Mouse (Mus musculus) embryonic facial prominence, embryonic 11.5 days (tissue): ENCODE measurements around the gene Obp2b. TPM values are rescaled to one million over a fixed set of nuclear protein-coding genes. Genes with fewer than 3 reads are reported as not detected.

Experiments used
- ATAC-seq: fragments of 200-750 bp; cut with Nextera tagmentation; replicated peaks from 2 replicates; pipeline ENCODE4 v1.8.0; 2017; ENCODE audit warnings: low read depth; ENCODE audit not compliant: insufficient number of reproducible peaks, low FRiP score, low TSS enrichment
- DNase-seq: peaks from one replicate; pipeline ENCODE4 v3.0.0-alpha.2; 2015; ENCODE audit warnings: low spot score
- H3K27ac ChIP-seq: fragments of 300-500 bp; sonication (generic); replicated peaks from 2 replicates; pipeline ENCODE4 v1.5.1; 2014; ENCODE audit warnings: mild to moderate bottlenecking, low read depth, low read length, control low read depth
- H3K27me3 ChIP-seq: fragments of 300-500 bp; sonication (generic); 2 replicates; pipeline ENCODE4 v1.6.1; 2014; ENCODE audit warnings: mild to moderate bottlenecking, low read length, moderate library complexity, mixed read lengths; ENCODE audit not compliant: control insufficient read depth, insufficient read depth
- H3K36me3 ChIP-seq: fragments of 300-500 bp; sonication (generic); replicated peaks from 2 replicates; pipeline ENCODE4 v1.6.1; 2014; ENCODE audit warnings: low read depth, mild to moderate bottlenecking, low read length, moderate library complexity, mixed read lengths; ENCODE audit not compliant: control insufficient read depth, insufficient read depth
- H3K4me1 ChIP-seq: fragments of 300-500 bp; sonication (generic); 2 replicates; pipeline ENCODE4 v1.6.1; 2014; ENCODE audit warnings: low read length, mixed read lengths; ENCODE audit not compliant: control insufficient read depth, insufficient read depth
- H3K4me2 ChIP-seq: fragments of 300-500 bp; sonication (generic); 2 replicates; pipeline ENCODE4 v1.6.1; 2014; ENCODE audit warnings: low read depth, mild to moderate bottlenecking, control low read depth, low read length, moderate library complexity
- H3K4me3 ChIP-seq: fragments of 300-500 bp; sonication (generic); 2 replicates; pipeline ENCODE4 v1.5.1; 2014; ENCODE audit warnings: low read depth, low read length, control low read depth
- H3K9ac ChIP-seq: fragments of 300-500 bp; sonication (generic); replicated peaks from 2 replicates; pipeline ENCODE4 v1.6.1; 2014; ENCODE audit warnings: mild to moderate bottlenecking, control low read depth, low read length
- H3K9me3 ChIP-seq: fragments of 300-500 bp; sonication (generic); replicated peaks from 2 replicates; pipeline ENCODE4 v1.6.1; 2016; ENCODE audit warnings: mild to moderate bottlenecking, low read length, inconsistent platforms, mixed read lengths; ENCODE audit not compliant: control insufficient read depth
- WGBS: fragments of 180-500 bp; shearing (Covaris S2); extraction: QIAGEN DNeasy Blood & Tissue Kit; methylation state at CpG from one replicate; pipeline ENCODE4 v1.1.7; 2014; 5-methylcytosine and 5-hydroxymethylcytosine counted together
- polyA plus RNA-seq: library from polyadenylated mRNA; unstranded; fragments of >200 nt; fragmentation: Nextera tagmentation; extraction: Ambion mirVana; gene quantifications from 2 replicates; pipeline ENCODE4 v1.2.1, GENCODE M21; 2014

The Obp2b gene
- polyA plus RNA-seq, 1 experiment from 2014 or later: not detected

DNA sequence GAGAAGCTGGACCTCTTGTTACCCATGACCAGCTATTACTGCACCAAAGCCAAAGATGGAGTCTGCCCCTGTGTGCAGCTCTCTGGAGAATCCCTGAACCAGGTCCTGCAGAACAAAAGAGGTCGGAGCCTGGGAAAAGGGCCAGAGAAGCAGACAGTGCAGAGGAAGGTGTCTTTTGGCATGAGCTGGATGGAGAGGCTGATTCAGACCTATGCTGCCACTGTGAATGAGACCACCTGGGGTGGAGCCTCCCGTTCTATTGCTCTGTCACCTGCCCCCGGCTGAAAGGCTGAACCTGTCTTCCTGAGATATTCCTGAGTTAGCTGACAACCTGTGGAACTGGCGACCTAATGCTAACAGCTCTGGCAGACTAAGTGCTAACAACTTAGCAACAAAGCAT is 44.1 kb downstream of the Obp2b start:
- Histone ChIP-seq H3K36me3 (no peaks in the 10 kb centered on the region), H3K9me3 (no peaks in the 10 kb centered on the region), H3K9ac (no peak overlapping the region), H3K4me1 (no peaks in the 10 kb centered on the region), H3K4me3 (no peak overlapping the region), H3K27ac (no peak overlapping the region), H3K27me3 (no peaks in the 10 kb centered on the region), H3K4me2 (no peak overlapping the region)
- ATAC-seq (no peak), DNase-seq (no peak)
- 65% methylated on average over 4 of the region's 4 CpGs for WGBS

DNA sequence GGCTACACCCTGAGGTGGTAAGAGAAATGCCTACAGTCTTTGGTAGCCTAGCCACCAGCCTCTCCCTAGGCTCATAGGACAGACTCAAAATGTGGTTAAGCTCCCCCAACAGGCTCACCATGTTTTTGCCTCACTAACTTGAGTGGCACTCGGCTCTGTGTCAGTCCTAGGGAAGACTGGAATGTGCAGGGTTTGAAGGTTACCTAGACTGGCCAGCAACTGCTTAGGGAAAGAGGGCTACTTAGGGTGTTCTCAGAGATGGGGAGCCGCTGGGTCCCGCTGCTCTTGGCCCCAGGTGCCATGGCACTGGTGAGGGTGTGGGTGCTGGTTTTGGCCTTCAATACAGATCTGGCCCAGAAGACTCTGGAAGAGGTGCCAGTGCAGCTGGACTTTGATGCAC is 45.1 kb downstream of the Obp2b start, which contains the start of gene Gm13539:
TSS of gene Gm13539 (plus strand) at position 301 of the 400 bp plus-strand sequence.
- 78% methylated on average over 3 of the region's 3 CpGs for WGBS
- no peak for ATAC-seq
- H3K4me2 ChIP-seq: no peak within 1 kb of the TSS
- no peak within 1 kb of the TSS for H3K4me3 ChIP-seq
- DNase-seq: no peak
- H3K27ac ChIP-seq: no peak within 1 kb of the TSS
- no peak within 1 kb of the TSS for H3K9ac ChIP-seq
- H3K27me3 ChIP-seq: no peaks in the 10 kb centered on the region
- no peaks in the 10 kb centered on the region for H3K9me3 ChIP-seq
- H3K36me3 ChIP-seq: no peaks in the 10 kb centered on the region
- no peaks in the 10 kb centered on the region for H3K4me1 ChIP-seq

DNA sequence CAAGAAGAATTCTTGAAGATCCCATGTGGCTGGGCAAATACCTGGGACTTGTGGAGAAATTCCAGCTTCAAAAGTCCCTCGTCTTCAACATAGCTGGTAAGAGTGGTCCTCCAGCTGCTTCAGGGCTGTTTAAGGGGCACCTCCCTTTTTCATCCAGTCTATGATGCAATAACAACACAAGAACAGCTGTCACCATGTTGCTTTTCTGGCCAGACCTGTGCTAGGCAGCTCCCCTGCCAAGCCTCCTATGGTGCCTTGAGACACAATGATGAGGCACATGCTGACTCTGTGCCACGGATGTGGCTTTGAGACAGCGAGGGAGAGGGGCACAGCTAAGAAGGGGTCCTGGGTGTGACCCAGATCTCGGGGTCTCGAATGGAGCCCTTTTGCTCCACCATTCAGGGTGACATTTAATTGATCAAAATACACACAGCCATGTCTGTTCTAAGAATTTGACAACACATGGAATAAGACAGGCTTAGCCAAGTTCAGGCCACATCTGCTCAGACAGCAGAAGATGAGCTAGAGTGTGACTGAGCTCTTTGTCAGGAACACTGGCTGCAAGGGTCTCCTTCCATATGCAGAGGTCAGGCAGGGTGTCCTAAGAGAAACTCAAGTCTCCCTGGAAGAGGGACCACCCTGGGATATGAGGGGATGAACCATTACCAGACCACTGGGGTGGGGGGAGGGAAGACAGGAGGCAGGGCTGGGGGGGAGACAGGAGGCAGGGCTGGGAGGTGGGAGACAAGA is 48.9 kb downstream of the Obp2b start:
- H3K9ac ChIP-seq: no peak overlapping the region
- H3K27ac ChIP-seq: no peak overlapping the region
- ATAC-seq (no peak), DNase-seq (no peak)
- no peaks in the 10 kb centered on the region for H3K27me3 ChIP-seq
- H3K36me3 ChIP-seq: no peaks in the 10 kb centered on the region
- no peak overlapping the region for H3K4me3 ChIP-seq
- WGBS: 68% methylated on average over 5 of the region's 5 CpGs
- no peak overlapping the region for H3K4me2 ChIP-seq
- H3K4me1 ChIP-seq: no peaks in the 10 kb centered on the region
- H3K9me3 ChIP-seq: no peaks in the 10 kb centered on the region

DNA sequence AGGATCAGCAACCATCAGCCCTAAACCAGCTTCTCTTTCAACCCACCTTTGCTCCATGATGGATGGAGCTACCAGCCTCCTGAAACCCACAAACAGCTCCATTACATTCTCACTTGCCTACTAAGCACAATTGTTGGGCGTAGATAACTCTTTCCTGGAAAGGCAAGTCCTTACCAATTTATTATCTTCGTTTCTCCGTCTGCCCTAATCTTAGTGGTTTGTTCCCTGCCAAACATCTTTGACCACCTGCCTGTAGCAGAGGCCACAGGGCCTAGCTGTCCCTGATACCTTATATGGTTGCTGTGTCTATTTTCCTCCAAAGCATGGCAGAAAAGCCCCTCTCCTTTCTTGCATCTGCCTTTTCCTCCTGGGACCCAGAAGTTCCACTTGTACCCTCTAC is 52.3 kb downstream of the Obp2b start:
- no peak overlapping the region for H3K27ac ChIP-seq
- ATAC-seq: no peak
- H3K9ac ChIP-seq: no peak overlapping the region
- 91% methylated on average over 3 of the region's 3 CpGs for WGBS
- no peaks in the 10 kb centered on the region for H3K4me1 ChIP-seq
- no peak overlapping the region for H3K4me2 ChIP-seq
- no peaks in the 10 kb centered on the region for H3K27me3 ChIP-seq
- no peak for DNase-seq
- no peaks in the 10 kb centered on the region for H3K9me3 ChIP-seq
- H3K4me3 ChIP-seq: no peak overlapping the region
- H3K36me3 ChIP-seq: no peaks in the 10 kb centered on the region

Other genes starting within 250 kb of the Obp2b start
- not detected in 2 replicates for gene Lcn12, start 243.1 kb upstream of the Obp2b start, polyA plus RNA-seq
- gene Fbxw5, start 236.3 kb upstream of the Obp2b start, polyA plus RNA-seq: 51.1 and 56.4 TPM in 2 replicates
- gene C8g, start 235.3 kb upstream of the Obp2b start, polyA plus RNA-seq: 3.8 and 4.3 TPM in 2 replicates
- 35.6 and 36.0 TPM in 2 replicates for gene Traf2, start 190.1 kb upstream of the Obp2b start, polyA plus RNA-seq
- 336 and 375 TPM in 2 replicates for gene Edf1, start 179.2 kb upstream of the Obp2b start, polyA plus RNA-seq
- gene Mamdc4, start 162.2 kb upstream of the Obp2b start, polyA plus RNA-seq: 1.2 and 8.5 TPM in 2 replicates
- 145 and 157 TPM in 2 replicates for gene Phpt1, start 161.8 kb upstream of the Obp2b start, polyA plus RNA-seq
- gene Ajm1, start 155.3 kb upstream of the Obp2b start, polyA plus RNA-seq: 0.07 and 0.25 TPM in 2 replicates
- gene Rabl6, start 128.5 kb upstream of the Obp2b start, polyA plus RNA-seq: 44.3 and 46.0 TPM in 2 replicates
- 0.15 and 0.18 TPM in 2 replicates for gene Ccdc183, start 119.3 kb upstream of the Obp2b start, polyA plus RNA-seq
- 17.5 and 18.7 TPM in 2 replicates for gene Tmem141, start 115.0 kb upstream of the Obp2b start, polyA plus RNA-seq
- gene Fcna, start 109.0 kb upstream of the Obp2b start, polyA plus RNA-seq: 0.52 and 0.81 TPM in 2 replicates
- gene Lcn8, start 83.9 kb upstream of the Obp2b start, polyA plus RNA-seq: not detected in 2 replicates
- gene Lcn5, start 79.1 kb upstream of the Obp2b start, polyA plus RNA-seq: not detected in 2 replicates
- not detected in 2 replicates for gene Lcn6, start 60.2 kb upstream of the Obp2b start, polyA plus RNA-seq
- not detected in 2 replicates for gene Lcn10, start 54.3 kb upstream of the Obp2b start, polyA plus RNA-seq
- gene Obp2a, start 37.0 kb upstream of the Obp2b start, polyA plus RNA-seq: not detected in 2 replicates
- gene Bmyc, start 30.3 kb upstream of the Obp2b start, polyA plus RNA-seq: 66.2 and 72.5 TPM in 2 replicates
- gene Lcn3, start 28.6 kb downstream of the Obp2b start, polyA plus RNA-seq: not detected in 2 replicates
- gene Lcn11, start 40.0 kb downstream of the Obp2b start, polyA plus RNA-seq: not detected in 2 replicates
- not detected in 2 replicates for gene Gm13539, start 45.2 kb downstream of the Obp2b start, polyA plus RNA-seq
- not detected in 2 replicates for gene Glt6d1, start 78.8 kb downstream of the Obp2b start, polyA plus RNA-seq
- not detected in 2 replicates for gene Lcn9, start 86.1 kb downstream of the Obp2b start, polyA plus RNA-seq
- not detected in 2 replicates for gene Sohlh1, start 110.2 kb downstream of the Obp2b start, polyA plus RNA-seq
- 0.10 and 0.28 TPM in 2 replicates for gene Kcnt1, start 126.7 kb downstream of the Obp2b start, polyA plus RNA-seq
- gene Camsap1, start 246.3 kb downstream of the Obp2b start, polyA plus RNA-seq: 20.5 and 25.1 TPM in 2 replicates